Mouse (Mus musculus) brain, embryonic 14.5 days (tissue): ENCODE measurements at regions not wholly inside any gene's neighbourhood (a gene's known extent, or its start where the extent isn't known, plus 50 kb on each side); places are given as distances from the start of the nearest gene placed in this dataset.

Source experiments
- CTCF ChIP-seq: fragments of 200-500 bp; IDR thresholded peaks from 2 replicates; pipeline ENCODE4 v1.5.1; 2012; ENCODE audit warnings: inconsistent platforms, mild to moderate bottlenecking, moderate library complexity, borderline replicate concordance; ENCODE audit not compliant: insufficient read depth, insufficient read length; ENCODE audit errors: extremely low read depth
- POLR2A ChIP-seq: fragments of 200-500 bp; IDR thresholded peaks from 2 replicates; pipeline ENCODE4 v1.6.1; 2012; ENCODE audit warnings: mild to moderate bottlenecking, inconsistent platforms, borderline replicate concordance; ENCODE audit not compliant: poor library complexity, insufficient read depth, insufficient read length, severe bottlenecking; ENCODE audit errors: extremely low read depth

GRCm38 (mm10) chr17:4387616-4388015, 606.5 kb upstream of the Arid1b start:
- TF ChIP-seq POLR2A, result no peak
- no peak for TF ChIP-seq CTCF
